Mouse (Mus musculus) left cerebral cortex, postnatal 10 days (tissue): Measurements from ENCODE around the gene Ptprs. TPM values are rescaled to one million over a fixed set of nuclear protein-coding genes. Genes with fewer than 3 reads are reported as not detected.

ENCODE experiments used
- DNase-seq, 2 experiments: peaks; one replicate each; pipeline ENCODE4 v3.0.0; 2021 to 2022; ENCODE audit warnings: low spot score in 2 of 2, mixed read lengths in 1 of 2; ENCODE audit errors: extremely low spot score in 1 of 2
- intact Hi-C: fragments of 180-260 bp; cut with DNase I; formaldehyde crosslinking; loops from one replicate; pipeline ENCODE4 v1.15.1; 2025
- total RNA-seq, 2 experiments: library from RNA; stranded (reverse); gene quantifications; 2 replicates each; pipeline ENCODE4 v1.2.3; 2021

Gene Ptprs
- total RNA-seq, 2 experiments from 2014 or later, result 667 to 674 TPM

GRCm38 (mm10) chr17:56453251-56453650, 23.0 kb downstream of the Ptprs start:
- intact Hi-C loops, result no loop called here
- DNase-seq, result no peak

DNA sequence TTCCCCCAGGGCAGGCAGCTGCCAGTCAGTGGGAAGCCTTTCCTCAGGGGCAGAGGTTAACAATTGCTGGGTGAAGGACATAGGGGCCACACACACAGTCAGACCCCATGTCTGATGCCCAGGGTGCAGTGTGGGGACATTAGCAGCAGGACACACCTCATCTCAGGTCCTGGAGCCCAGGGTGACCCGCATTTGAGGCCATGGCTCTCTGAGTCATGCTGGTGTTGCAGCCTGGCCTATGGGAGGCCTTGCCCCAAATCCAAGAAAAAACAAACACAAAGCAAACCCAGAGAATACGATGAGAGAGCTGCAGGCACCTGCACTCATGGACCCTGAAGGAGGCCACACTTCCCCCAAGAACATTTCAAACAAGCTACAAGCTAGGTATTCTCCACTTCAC, 28.6 kb downstream of the Ptprs start:
- no peak for DNase-seq
- intact Hi-C loops, result no loop called here

DNA sequence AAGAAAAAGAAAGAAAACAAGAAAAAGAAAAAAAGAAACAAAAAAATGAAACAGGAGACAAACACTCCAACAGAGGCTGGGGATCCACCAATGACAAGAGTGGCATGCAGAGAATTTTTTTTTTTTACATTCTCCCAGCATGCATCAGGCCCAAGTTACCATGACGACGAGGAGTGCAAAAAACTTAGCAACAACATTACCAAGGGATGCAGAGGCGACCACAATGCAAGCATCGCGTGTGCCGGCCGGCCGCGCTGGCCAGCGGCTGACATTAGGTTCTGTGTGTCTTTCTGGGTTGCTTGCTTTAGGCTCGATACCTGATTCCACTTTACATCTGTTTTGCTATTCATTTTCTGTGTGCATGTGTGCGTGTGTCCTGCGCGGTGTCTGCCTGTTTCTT, 30.9 kb downstream of the Ptprs start:
- intact Hi-C loops, result no loop called here
- no peak for DNase-seq

GRCm38 (mm10) chr17:56444771-56445170, 31.5 kb downstream of the Ptprs start:
- DNase-seq, result no peak
- intact Hi-C loops, result no loop called here

- no peak for DNase-seq
- intact Hi-C loops, result no loop called here
Observed at GRCm38 (mm10) chr17:56443341-56443795, 32.9 kb downstream of the Ptprs start.

DNA sequence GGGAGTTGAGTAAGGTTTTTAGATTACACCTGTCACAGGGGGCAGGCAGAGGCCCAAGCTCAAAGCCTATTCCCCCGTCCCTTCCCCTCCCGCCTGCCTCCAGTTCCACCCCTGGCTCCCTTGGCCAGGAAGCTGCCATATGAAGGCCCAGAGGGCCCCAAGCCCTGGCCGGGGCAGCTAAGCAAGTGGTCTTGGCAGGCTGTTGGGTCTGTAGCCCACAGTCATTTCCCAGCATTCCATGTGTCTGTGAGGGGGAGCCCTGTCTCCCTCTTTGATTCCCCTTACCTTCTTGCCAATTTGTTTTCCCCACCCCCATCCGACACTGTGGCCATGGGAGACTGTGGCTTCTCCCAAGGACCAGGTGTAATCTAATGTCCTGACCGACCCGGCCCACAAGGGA, 34.0 kb downstream of the Ptprs start:
- intact Hi-C loops, result no loop called here
- DNase-seq, result no peak

GRCm38 (mm10) chr17:56439731-56440460, 36.4 kb downstream of the Ptprs start:
- intact Hi-C loops, result no loop called here
- DNase-seq, result no peak

DNA sequence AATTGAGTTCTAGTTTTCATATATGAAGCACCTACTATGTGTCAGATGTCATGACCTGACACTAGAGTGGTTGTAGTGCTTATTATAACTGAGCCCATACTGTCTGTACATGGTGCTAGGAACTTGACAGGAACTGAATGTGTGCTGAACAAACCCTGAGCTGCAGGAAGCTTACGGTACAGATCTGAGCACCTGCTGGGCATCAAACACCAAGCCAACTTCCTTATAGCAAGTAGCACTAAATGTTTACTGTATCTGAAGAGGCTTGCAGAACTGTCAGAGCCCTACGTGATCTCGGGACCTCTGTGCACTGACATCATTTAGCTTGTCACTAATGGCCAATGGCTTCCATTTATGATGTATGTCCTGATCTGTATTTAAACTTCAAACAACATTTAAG, 44.7 kb downstream of the Ptprs start:
- no peak for DNase-seq
- intact Hi-C loops, result no loop called here

GRCm38 (mm10) chr17:56427857-56428256, 48.4 kb downstream of the Ptprs start:
- DNase-seq, result no peak
- intact Hi-C loops, result loop anchor here (5.0 kb wide), 1 partner anchor 124 kb away; the partner anchor contains the start of gene Gm20219

GRCm38 (mm10) chr17:56425941-56426340, 50.3 kb downstream of the Ptprs start:
- DNase-seq, result no peak
- intact Hi-C loops, result loop anchor here (5.0 kb wide), 1 partner anchor 126 kb away; the partner anchor contains the start of gene Gm20219

DNA sequence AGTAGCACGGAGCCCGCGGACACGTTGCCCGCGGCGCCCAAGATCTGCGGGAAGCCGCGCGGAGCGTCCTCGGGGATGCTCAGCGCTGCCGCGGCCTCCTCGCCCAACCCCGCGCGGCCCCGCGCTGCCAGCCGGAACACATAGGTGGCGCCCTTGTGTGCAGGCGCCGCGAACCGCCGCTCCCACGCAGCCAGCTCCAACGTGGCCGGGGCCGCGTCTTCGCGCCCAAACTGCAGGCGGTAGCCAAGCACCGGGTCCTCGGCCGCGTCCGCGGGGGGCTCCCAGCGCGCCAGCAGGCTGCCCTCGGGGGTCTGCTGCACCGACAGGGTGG, 50.7 kb downstream of the Ptprs start:
- intact Hi-C loops, result loop anchor here (5.0 kb wide), 1 partner anchor 127 kb away; the partner anchor contains the start of gene Gm20219

GRCm38 (mm10) chr17:56424726-56425583, 51.3 kb downstream of the Ptprs start:
- intact Hi-C loops, result loop anchor here (5.0 kb wide), 1 partner anchor 127 kb away; the partner anchor contains the start of gene Gm20219
- DNase-seq, result no peak

More for the DNA sequence above, 50.7 kb downstream of the Ptprs start:
- DNase-seq, result peak; percentile 49 to 87

DNA sequence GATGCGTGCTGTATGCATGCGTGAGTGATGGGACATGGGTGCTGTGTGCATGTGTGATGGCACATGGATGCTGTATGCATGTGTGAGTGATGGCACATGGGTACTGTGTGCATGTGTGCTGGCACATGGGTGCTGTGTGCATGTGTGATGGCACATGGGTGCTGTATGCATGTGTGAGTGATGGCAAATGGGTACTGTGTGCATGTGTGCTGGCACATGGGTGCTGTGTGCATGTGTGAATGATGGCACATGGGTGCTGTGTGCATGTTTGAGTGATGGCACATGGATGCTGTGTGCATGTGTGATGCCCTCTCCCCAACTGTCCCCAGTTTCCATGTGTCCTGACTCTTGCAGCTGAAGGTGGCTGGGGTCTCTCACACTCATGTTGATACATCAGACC, 56.3 kb downstream of the Ptprs start:
- no peak for DNase-seq
- intact Hi-C loops, result no loop called here

DNA sequence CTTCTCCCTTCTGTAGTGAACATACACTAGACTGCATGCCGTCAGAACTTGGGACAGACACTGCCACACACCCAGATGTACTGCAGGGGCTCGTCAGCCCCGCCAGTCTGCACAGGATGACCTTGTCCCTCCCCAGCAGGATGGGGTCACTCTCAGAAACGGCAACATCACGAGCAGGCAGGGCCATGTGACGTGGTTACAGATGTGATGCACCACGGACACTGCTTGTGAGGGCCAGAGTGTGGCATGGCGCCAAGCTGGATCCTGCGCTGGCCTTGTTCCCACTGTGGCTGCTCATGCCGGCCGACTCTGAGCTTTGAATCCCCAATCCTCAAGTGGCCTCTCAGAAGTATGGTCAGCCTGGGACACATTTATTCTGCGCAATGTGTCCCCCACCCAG, 58.0 kb downstream of the Ptprs start:
- intact Hi-C loops, result no loop called here
- peak in 1 of 2 experiments; percentile 59 for DNase-seq

- intact Hi-C loops, result no loop called here
- no peak for DNase-seq
Observed at GRCm38 (mm10) chr17:56414785-56415184, 61.5 kb downstream of the Ptprs start.

GRCm38 (mm10) chr17:56413113-56413512, 63.2 kb downstream of the Ptprs start:
- intact Hi-C loops, result no loop called here
- DNase-seq, result no peak

DNA sequence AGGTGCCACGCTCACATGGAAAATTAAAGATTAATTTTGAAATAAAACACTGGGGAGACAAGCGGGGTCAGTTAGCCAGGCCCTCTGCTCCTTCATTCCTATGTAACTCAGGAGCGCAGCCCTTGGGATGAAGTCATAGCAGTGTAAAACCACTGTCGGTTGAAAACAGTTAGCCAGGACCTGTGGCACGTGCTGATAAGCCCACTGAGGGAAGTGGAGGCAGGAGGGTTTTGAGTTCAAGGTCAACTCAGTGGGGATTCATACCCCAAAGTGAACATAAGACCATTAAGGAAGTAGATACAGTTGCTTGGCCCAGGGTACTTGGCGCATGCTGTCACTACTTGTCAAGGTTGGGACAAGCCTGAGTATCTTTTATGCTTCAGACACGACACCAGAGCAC, 64.8 kb downstream of the Ptprs start:
- no peak for DNase-seq
- intact Hi-C loops, result no loop called here

- no peak for DNase-seq
- intact Hi-C loops, result no loop called here
Observed at GRCm38 (mm10) chr17:56409759-56410158, 66.5 kb downstream of the Ptprs start.

GRCm38 (mm10) chr17:56408965-56409625, 67.2 kb downstream of the Ptprs start:
- no peak for DNase-seq
- intact Hi-C loops, result no loop called here
